Mouse (Mus musculus): Measurements from ENCODE around the gene Mfrp. TPM values are rescaled to one million over a fixed set of nuclear protein-coding genes. Genes with fewer than 3 reads are reported as not detected.
A peak's percentile ranks its signal among the peaks of the same experiment; 100 is the strongest.
"Not testable (repeated sequence)": the region's sequence is repeated elsewhere in the genome, so short reads cannot be mapped to it uniquely, and the experiment has no call there.

The Mfrp gene
- total and polyA plus RNA-seq, 3 experiments = 0.10 TPM; not detected in 2

DNA sequence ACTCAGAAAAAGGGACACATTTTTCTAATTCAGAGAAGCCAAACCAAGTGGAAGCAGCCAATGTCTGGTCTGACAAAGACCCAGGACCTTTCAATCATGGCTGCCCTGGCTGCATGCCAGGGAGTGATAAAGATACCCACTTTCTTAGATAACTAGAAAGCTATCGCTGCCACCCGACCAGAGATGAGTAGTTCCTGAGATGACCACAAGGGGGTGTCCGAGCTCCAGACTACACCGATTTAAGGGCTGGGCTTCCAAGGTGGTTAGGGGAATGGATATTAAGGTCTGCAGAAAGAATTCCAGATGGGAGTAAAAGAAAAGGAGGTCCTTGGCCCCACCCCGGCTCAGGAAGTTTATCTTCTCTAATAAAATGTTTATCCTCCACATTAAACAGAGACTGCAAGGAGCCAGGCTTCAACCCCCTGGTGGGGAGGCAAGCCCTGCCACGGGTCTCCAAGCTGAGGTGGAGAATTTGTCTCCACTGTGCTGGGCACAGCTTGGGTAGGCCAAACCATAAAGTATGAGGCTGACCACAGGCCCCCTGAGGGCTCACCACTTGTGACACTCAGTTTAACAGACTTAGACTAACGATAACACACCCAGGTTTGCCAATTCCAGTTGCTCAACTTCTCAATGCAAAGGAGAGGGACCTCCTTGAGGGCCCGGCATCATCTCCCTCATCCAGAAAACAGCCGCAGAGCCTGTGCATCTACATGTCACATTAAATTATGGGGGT, 8.0 kb downstream of the Mfrp start (continued):
- TF ChIP-seq GABPA (IDR thresholded peaks at IDR 0.05; ENCODE audit: low read depth, low read length) (no peak), POLR2AphosphoS5 (IDR thresholded peaks at IDR 0.05; ENCODE audit: borderline replicate concordance, low read depth, low read length) (no peak), GATA1 (IDR thresholded peaks at IDR 0.05; ENCODE audit: low read depth, low read length) (peak; percentile 68), MAFK (IDR thresholded peaks at IDR 0.05; ENCODE audit: borderline replicate concordance, low read depth, low read length) (no peak), JUND (IDR thresholded peaks at IDR 0.05; ENCODE audit: low read depth, low read length) (no peak), BHLHE40 (IDR thresholded peaks at IDR 0.05; ENCODE audit: borderline replicate concordance, low read depth, low read length) (no peak), CHD2 (IDR thresholded peaks at IDR 0.05; ENCODE audit: low read length) (no peak), RCOR1 (IDR thresholded peaks at IDR 0.05; ENCODE audit: low read depth, low read length) (peak; percentile 43; the same call in 1 of the 2 replicates), POLR2A (IDR thresholded peaks at IDR 0.05; ENCODE audit: control insufficient read depth in 1 of 2, insufficient read depth in 1 of 2, low read depth in 1 of 2, low read length in 2 of 2, poor library complexity in 1 of 2) (no peak), HCFC1 (IDR thresholded peaks at IDR 0.05; ENCODE audit: low read depth, low read length) (no peak), USF1 (IDR thresholded peaks at IDR 0.05; ENCODE audit: low read depth, low read length) (no peak), TBP (IDR thresholded peaks at IDR 0.05; ENCODE audit: low read depth, low read length) (no peak), ZMIZ1 (IDR thresholded peaks at IDR 0.05; ENCODE audit: low read depth, low read length) (no peak), ZC3H11A (IDR thresholded peaks at IDR 0.05; ENCODE audit: low read depth, low read length) (no peak), CHD1 (IDR thresholded peaks at IDR 0.05; ENCODE audit: low read depth, low read length) (no peak), E2F4 (IDR thresholded peaks at IDR 0.05; ENCODE audit: borderline replicate concordance, low read depth, low read length) (no peak), ZKSCAN1 (IDR thresholded peaks at IDR 0.05; ENCODE audit: low read depth, low read length) (no peak), SMC3 (IDR thresholded peaks at IDR 0.05; ENCODE audit: low read depth, low read length) (peak; percentile 41), POLR2AphosphoS2 (IDR thresholded peaks at IDR 0.05; ENCODE audit: low read length) (no peak), TCF12 (IDR thresholded peaks at IDR 0.05; ENCODE audit: low read depth, low read length) (no peak)

DNA sequence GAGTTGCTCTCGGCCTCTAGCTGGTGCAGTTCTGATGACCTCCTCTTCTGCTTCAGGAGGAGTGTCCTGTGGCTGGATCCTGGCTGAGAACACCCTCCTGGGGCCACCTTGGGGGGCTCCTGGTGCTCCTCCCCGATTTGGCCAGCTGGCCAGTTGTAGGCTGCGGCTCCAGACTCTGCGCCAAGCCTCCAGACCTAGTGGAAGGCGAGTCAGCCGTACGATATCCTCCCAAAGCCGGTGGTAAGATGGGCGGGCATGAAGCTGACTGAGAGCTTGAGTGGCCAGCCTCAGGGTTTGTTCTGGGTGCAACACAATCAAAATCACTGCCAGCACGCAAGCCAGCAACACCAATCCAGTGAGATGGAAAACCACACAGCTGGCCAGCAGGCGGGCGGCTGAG, 10.4 kb downstream of the Mfrp start:
- DNase-seq (ENCODE audit: low read depth, low spot score); H3K27me3 ChIP-seq (ENCODE audit: control insufficient read depth in 1 of 2, insufficient read depth in 2 of 2, low read length in 2 of 2); H3K9me3 ChIP-seq (replicated peaks; ENCODE audit: insufficient read depth, low read length): not testable (repeated sequence)
- Histone ChIP-seq H3K9ac (ENCODE audit: control insufficient read depth, low read depth, low read length, poor library complexity, severe bottlenecking) (peak overlapping the region; percentile 96), H3K4me1 (ENCODE audit: control insufficient read depth in 1 of 2, insufficient read depth in 2 of 2, low read length in 2 of 2) (peaks cover 0 to 21% of the 10 kb centered on the region in 2 experiments; a peak in 3 of 4 replicates), H3K36me3 (ENCODE audit: control insufficient read depth in 1 of 2, insufficient read depth in 2 of 2, low read length in 2 of 2) (peaks cover 0 to 14% of the 10 kb centered on the region in 2 experiments; a peak in 2 of 4 replicates), H3K27ac (ENCODE audit: control insufficient read depth, low read depth, low read length) (peak overlapping the region; percentile 21; the same call in 1 of the 2 replicates), H3K79me2 (ENCODE audit: control insufficient read depth, insufficient read depth, low read length, poor library complexity) (peaks cover 49% of the 10 kb centered on the region), H3K4me3 (ENCODE audit: control insufficient read depth in 1 of 2, insufficient read depth in 1 of 2, low read depth in 2 of 2, low read length in 2 of 2) (peak overlapping the region; percentile 28 to 88)
